Mouse (Mus musculus) kidney, postnatal 0 days (tissue): Measurements from ENCODE around the gene Asb15. TPM values are rescaled to one million over a fixed set of nuclear protein-coding genes. Genes with fewer than 3 reads are reported as not detected.

Experiments used
- ATAC-seq: fragments of 200-750 bp; cut with Nextera tagmentation; replicated peaks from 2 replicates; pipeline ENCODE4 v1.8.0; 2017; ENCODE audit warnings: low read depth, moderate number of reproducible peaks, moderate TSS enrichment, moderate library complexity; ENCODE audit not compliant: low FRiP score
- DNase-seq: peaks from one replicate; pipeline ENCODE4 v3.0.0-alpha.2; 2016; ENCODE audit warnings: low spot score
- H3K27ac ChIP-seq: fragments of 300-500 bp; sonication (generic); 2 replicates; pipeline ENCODE4 v1.5.1; 2014; ENCODE audit warnings: mild to moderate bottlenecking
- H3K27me3 ChIP-seq: fragments of 300-500 bp; sonication (generic); 2 replicates; pipeline ENCODE4 v1.6.1; 2014; ENCODE audit warnings: low read length, mixed read lengths; ENCODE audit not compliant: insufficient read depth
- H3K36me3 ChIP-seq: fragments of 300-500 bp; sonication (generic); 2 replicates; pipeline ENCODE4 v1.6.1; 2014; ENCODE audit warnings: low read length, mixed read lengths; ENCODE audit not compliant: insufficient read depth
- H3K4me1 ChIP-seq: fragments of 300-500 bp; sonication (generic); replicated peaks from 2 replicates; pipeline ENCODE4 v1.6.1; 2014; ENCODE audit warnings: antibody characterized with exemption, low read length, mixed read lengths; ENCODE audit not compliant: insufficient read depth
- H3K4me2 ChIP-seq: fragments of 300-500 bp; sonication (generic); 2 replicates; pipeline ENCODE4 v1.6.1; 2014; ENCODE audit warnings: mild to moderate bottlenecking, low read length, moderate library complexity, mixed read lengths
- H3K4me3 ChIP-seq: fragments of 300-500 bp; sonication (generic); replicated peaks from 2 replicates; pipeline ENCODE4 v1.5.1; 2014; ENCODE audit warnings: low read depth, low read length
- H3K9ac ChIP-seq: fragments of 300-500 bp; sonication (generic); 2 replicates; pipeline ENCODE4 v1.6.1; 2014; ENCODE audit warnings: low read depth, low read length
- H3K9me3 ChIP-seq: fragments of 300-500 bp; sonication (generic); replicated peaks from 2 replicates; pipeline ENCODE4 v1.6.1; 2016; ENCODE audit warnings: low read length, inconsistent platforms, mixed read lengths
- CTCF ChIP-seq: IDR thresholded peaks from 2 replicates; pipeline ENCODE4 v1.5.1; 2016; ENCODE audit warnings: antibody characterized with exemption, low read depth, mild to moderate bottlenecking, moderate library complexity
- WGBS: fragments of 180-500 bp; shearing (Covaris S2); extraction: QIAGEN DNeasy Blood & Tissue Kit; methylation state at CpG from one replicate; pipeline ENCODE4 v1.1.7; 2014; 5-methylcytosine and 5-hydroxymethylcytosine counted together
- polyA plus RNA-seq: library from polyadenylated mRNA; unstranded; fragments of >200 nt; fragmentation: Nextera tagmentation; extraction: Ambion mirVana; gene quantifications from 2 replicates; pipeline ENCODE4 v1.2.1, GENCODE M21; 2015

Asb15 gene
- polyA plus RNA-seq, 1 experiment from 2014 or later: 1.0 TPM

GRCm38 (mm10) chr6:24554427-24555086 is 26.6 kb downstream of the Asb15 start:
- no peak overlapping the region for H3K4me3 ChIP-seq
- H3K27ac ChIP-seq: peak overlapping the region; percentile 62; the same call in 1 of the 2 replicates
- TF ChIP-seq CTCF: no peak
- no peak overlapping the region for H3K9ac ChIP-seq
- ATAC-seq: no peak
- no peaks in the 10 kb centered on the region for H3K36me3 ChIP-seq
- H3K4me1 ChIP-seq: 0 out of 2 replicates have a peak, but pooled peaks cover 8% of the 10 kb centered on the region
- 52% methylated on average over 11 of the region's 11 CpGs for WGBS
- peak overlapping the region; percentile 11; the same call in 1 of the 2 replicates for H3K4me2 ChIP-seq
- no peaks in the 10 kb centered on the region for H3K27me3 ChIP-seq
- peak; percentile 66 for DNase-seq
- no peaks in the 10 kb centered on the region for H3K9me3 ChIP-seq

GRCm38 (mm10) chr6:24555488-24555887 is 27.5 kb downstream of the Asb15 start:
- H3K27ac ChIP-seq: no peak overlapping the region
- ATAC-seq (no peak), DNase-seq (no peak)
- H3K36me3 ChIP-seq: no peaks in the 10 kb centered on the region
- no peak overlapping the region for H3K4me3 ChIP-seq
- TF ChIP-seq CTCF: no peak
- no peak overlapping the region for H3K9ac ChIP-seq
- 0 out of 2 replicates have a peak, but pooled peaks cover 8% of the 10 kb centered on the region for H3K4me1 ChIP-seq
- H3K27me3 ChIP-seq: no peaks in the 10 kb centered on the region
- no peaks in the 10 kb centered on the region for H3K9me3 ChIP-seq
- no peak overlapping the region for H3K4me2 ChIP-seq
- 68% methylated on average over 2 of the region's 2 CpGs for WGBS

- no peaks in the 10 kb centered on the region for H3K27me3 ChIP-seq
- H3K4me1 ChIP-seq: no peaks in the 10 kb centered on the region
- no peak overlapping the region for H3K4me3 ChIP-seq
- no peaks in the 10 kb centered on the region for H3K36me3 ChIP-seq
- DNase-seq (no peak), ATAC-seq (no peak)
- H3K9ac ChIP-seq: no peak overlapping the region
- H3K27ac ChIP-seq: no peak overlapping the region
- no peak for TF ChIP-seq CTCF
- 62% methylated on average over 9 of the region's 9 CpGs for WGBS
- H3K9me3 ChIP-seq: no peaks in the 10 kb centered on the region
- H3K4me2 ChIP-seq: no peak overlapping the region
Observed at GRCm38 (mm10) chr6:24564081-24564480, 36.1 kb downstream of the Asb15 start.

DNA sequence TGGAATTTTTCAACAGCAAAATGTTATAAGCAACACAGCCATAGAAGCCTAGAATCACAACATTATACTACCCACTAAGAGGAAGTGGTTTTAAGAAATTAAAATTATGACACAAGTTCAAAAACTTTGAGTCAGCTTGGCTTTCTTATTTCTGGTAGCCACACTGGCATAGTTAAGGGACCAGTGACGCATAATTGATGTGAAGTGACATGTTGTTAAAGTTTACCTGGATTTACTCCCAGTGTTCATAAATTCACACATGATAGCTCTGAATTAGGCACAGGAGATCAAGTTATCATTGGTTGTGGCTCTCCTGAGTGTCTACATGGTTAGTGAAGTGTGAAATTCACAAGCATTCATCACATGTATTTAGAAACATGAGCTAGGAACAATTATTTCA is 36.9 kb downstream of the Asb15 start:
- no peak for DNase-seq
- no peaks in the 10 kb centered on the region for H3K9me3 ChIP-seq
- 66% methylated on average over 1 of the region's 1 CpGs for WGBS
- no peak overlapping the region for H3K4me2 ChIP-seq
- no peaks in the 10 kb centered on the region for H3K4me1 ChIP-seq
- no peak overlapping the region for H3K9ac ChIP-seq
- H3K27ac ChIP-seq: no peak overlapping the region
- no peak overlapping the region for H3K4me3 ChIP-seq
- TF ChIP-seq CTCF: no peak
- no peaks in the 10 kb centered on the region for H3K36me3 ChIP-seq
- no peak for ATAC-seq
- H3K27me3 ChIP-seq: no peaks in the 10 kb centered on the region

GRCm38 (mm10) chr6:24568963-24569362 is 41.0 kb downstream of the Asb15 start:
- H3K36me3 ChIP-seq: no peaks in the 10 kb centered on the region
- no peaks in the 10 kb centered on the region for H3K9me3 ChIP-seq
- H3K4me3 ChIP-seq: no peak overlapping the region
- H3K4me2 ChIP-seq: no peak overlapping the region
- WGBS: 74% methylated on average over 5 of the region's 5 CpGs
- no peaks in the 10 kb centered on the region for H3K4me1 ChIP-seq
- peak; percentile 64 for TF ChIP-seq CTCF
- ATAC-seq (no peak), DNase-seq (peak; percentile 34)
- no peaks in the 10 kb centered on the region for H3K27me3 ChIP-seq
- H3K27ac ChIP-seq: no peak overlapping the region
- no peak overlapping the region for H3K9ac ChIP-seq

DNA sequence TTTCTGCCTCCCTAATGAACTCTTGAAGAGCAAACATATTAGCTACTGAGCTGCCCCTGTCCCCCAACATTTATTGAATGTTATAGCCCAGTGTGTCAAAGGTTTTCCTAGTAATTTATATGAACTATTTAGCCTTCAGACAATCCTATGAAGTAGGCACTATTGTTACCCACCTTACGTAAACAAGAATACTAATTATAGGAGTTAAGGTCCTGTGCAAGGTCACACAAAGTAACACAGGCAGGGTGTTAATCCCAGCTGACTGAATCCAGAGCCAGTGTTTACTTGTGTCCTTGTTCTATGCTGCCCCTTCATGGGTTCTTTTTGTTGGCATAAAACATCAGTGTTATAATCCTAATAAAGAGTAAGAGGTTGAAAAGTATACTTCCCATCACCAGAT is 41.8 kb downstream of the Asb15 start:
- H3K4me3 ChIP-seq: no peak overlapping the region
- WGBS: 79% methylated on average over 1 of the region's 1 CpGs
- H3K9me3 ChIP-seq: no peaks in the 10 kb centered on the region; the same call in 1 of the 2 replicates
- no peaks in the 10 kb centered on the region for H3K4me1 ChIP-seq
- H3K27me3 ChIP-seq: no peaks in the 10 kb centered on the region
- H3K27ac ChIP-seq: no peak overlapping the region
- DNase-seq (no peak), ATAC-seq (no peak)
- no peak overlapping the region for H3K9ac ChIP-seq
- TF ChIP-seq CTCF: no peak
- H3K4me2 ChIP-seq: no peak overlapping the region
- no peaks in the 10 kb centered on the region for H3K36me3 ChIP-seq

GRCm38 (mm10) chr6:24570278-24570677 is 42.3 kb downstream of the Asb15 start:
- H3K27me3 ChIP-seq: no peaks in the 10 kb centered on the region

More at GRCm38 (mm10) chr6:24570278-24570677, 42.3 kb downstream of the Asb15 start:
- no peak for DNase-seq
- Histone ChIP-seq H3K27ac (no peak overlapping the region), H3K9ac (no peak overlapping the region), H3K4me2 (no peak overlapping the region), H3K4me1 (no peaks in the 10 kb centered on the region), H3K36me3 (no peaks in the 10 kb centered on the region), H3K9me3 (no peaks in the 10 kb centered on the region; the same call in 1 of the 2 replicates), H3K4me3 (no peak overlapping the region)
- no peak for TF ChIP-seq CTCF
- 72% methylated on average over 11 of the region's 11 CpGs for WGBS
- ATAC-seq: no peak
